Mouse (Mus musculus): ENCODE measurements at regions not wholly inside any gene's neighbourhood (a gene's known extent, or its start where the extent isn't known, plus 50 kb on each side); places are given as distances from the start of the nearest gene placed in this dataset.

- no peak for TF ChIP-seq POLR2A (IDR thresholded peaks at IDR 0.05; ENCODE audit: insufficient read depth, low read depth, low read length)
- no peak for TF ChIP-seq CTCF (IDR thresholded peaks at IDR 0.05)
- TF ChIP-seq EP300 (IDR thresholded peaks at IDR 0.05; ENCODE audit: insufficient read depth, low read depth, low read length) = no peak
Measured at GRCm38 (mm10) chr5:46330880-46331279, 473.5 kb upstream of the Lcorl start.

All from heart, adult 2 months (tissue).